Mouse (Mus musculus) heart, postnatal 0 days (tissue): ENCODE data around the gene Suds3.

ENCODE experiments used
- CTCF ChIP-seq: IDR thresholded peaks from 2 replicates; pipeline ENCODE4 v1.5.1; 2016; ENCODE audit warnings: antibody characterized with exemption, control low read depth, low read depth
- EP300 ChIP-seq: IDR thresholded peaks from 2 replicates; pipeline ENCODE4 v1.6.1; 2016; ENCODE audit warnings: antibody characterized with exemption, low read depth

DNA sequence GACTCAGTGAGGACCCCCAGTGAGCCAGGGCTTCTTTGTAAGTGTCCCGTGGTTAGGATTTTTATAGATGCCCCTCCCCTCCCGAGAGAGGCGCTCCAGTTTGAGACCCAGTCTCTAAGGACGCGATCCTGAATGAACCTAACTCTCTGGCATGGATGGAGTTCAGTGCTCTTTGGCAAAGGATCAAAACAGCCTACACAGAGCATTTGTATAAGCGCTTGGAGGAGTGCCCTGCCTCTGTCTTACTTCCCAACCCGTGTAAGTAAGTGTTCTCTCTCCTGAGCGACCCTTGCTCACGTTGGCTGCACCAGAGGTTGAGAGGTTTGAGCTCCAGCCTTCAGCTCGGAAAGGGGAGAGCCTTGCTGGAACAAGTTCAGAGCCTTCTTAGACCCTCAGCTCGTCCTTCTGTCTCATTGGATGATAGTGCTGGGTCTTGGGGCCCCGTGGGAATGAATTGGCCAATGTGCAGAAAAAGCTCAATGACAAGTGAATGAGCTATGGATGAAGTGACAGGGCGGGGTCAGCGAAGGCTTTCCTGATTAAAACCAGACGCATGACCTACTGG lies 37.7 kb upstream of the Suds3 start:
- TF ChIP-seq CTCF (no peak), EP300 (no peak)
